Mouse (Mus musculus): ENCODE results near the gene Slc9c1.

DNA sequence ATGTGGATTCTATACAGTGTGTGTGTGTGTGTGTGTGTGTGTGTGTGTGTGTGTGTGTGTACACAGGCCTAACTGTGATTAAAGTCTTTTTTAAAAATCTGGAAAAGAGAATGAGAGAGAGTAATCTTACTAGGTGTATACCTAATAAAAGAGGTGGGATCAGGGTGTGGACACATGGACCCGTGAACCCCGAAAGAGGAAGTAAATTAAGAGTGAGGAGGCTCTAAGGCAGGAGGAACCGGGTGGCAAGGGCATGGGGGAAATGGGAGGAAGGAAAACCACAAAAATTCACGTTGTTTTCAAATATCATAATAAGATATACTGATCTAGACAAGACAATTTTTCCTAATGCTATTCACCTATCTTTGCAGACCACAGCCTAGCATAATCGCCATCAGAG, 9.6 kb upstream of the Slc9c1 start:
- no peak for TF ChIP-seq CTCF (IDR thresholded peaks at IDR 0.05; ENCODE audit: borderline replicate concordance, control insufficient read depth, extremely low read depth, insufficient read depth, low read length, poor library complexity)
- TF ChIP-seq POLR2A (IDR thresholded peaks at IDR 0.05; ENCODE audit: control insufficient read depth, extremely low read depth, insufficient read depth, low read length, poor library complexity) = no peak

Measured in thymus, adult 2 months (tissue).